Mouse (Mus musculus) spleen, adult 2 months (tissue): ENCODE measurements around the gene Grm4.

Experiments
- CTCF ChIP-seq: fragments of 200-500 bp; IDR thresholded peaks from 2 replicates; pipeline ENCODE4 v1.5.1; 2011; ENCODE audit warnings: mild to moderate bottlenecking, inconsistent platforms; ENCODE audit not compliant: insufficient read depth, insufficient read length, insufficient replicate concordance; ENCODE audit errors: extremely low read depth
- POLR2A ChIP-seq: fragments of 200-500 bp; IDR thresholded peaks from 2 replicates; pipeline ENCODE4 v1.6.1; 2011; ENCODE audit warnings: low read depth, low read length, inconsistent platforms

DNA sequence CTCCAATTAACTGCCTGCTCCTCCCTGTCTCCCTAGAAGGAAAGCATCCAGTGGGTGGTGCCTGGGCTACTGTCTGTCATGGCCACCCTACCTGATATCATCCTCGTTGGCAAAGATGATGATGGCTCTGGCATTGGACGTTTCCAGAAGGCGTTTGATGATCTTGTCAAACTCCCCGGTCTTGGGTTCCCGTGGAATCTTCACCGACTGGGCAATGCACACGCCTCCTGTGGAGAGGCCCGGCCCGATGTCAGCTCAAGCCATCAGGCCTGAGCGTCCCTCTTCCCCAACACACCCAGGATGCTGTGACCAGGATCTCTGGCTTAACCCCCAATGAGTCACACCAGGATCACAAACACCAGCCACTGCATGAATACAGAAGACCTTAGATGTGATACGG lies 66.8 kb downstream of the Grm4 start:
- TF ChIP-seq CTCF (no peak), POLR2A (no peak)
